Mouse (Mus musculus) testis, adult 2 months (tissue): ENCODE results near the gene Magi2.

Source experiments
- CTCF ChIP-seq: fragments of 200-500 bp; IDR thresholded peaks from 2 replicates; pipeline ENCODE4 v1.5.1; 2012; ENCODE audit warnings: low read depth, mild to moderate bottlenecking, inconsistent platforms, low read length, moderate library complexity; ENCODE audit not compliant: control insufficient read depth, insufficient read depth, insufficient replicate concordance
- POLR2A ChIP-seq: fragments of 200-500 bp; IDR thresholded peaks from 2 replicates; pipeline ENCODE4 v1.6.1; 2012; ENCODE audit warnings: low read depth, mild to moderate bottlenecking, inconsistent platforms, low read length, moderate library complexity; ENCODE audit not compliant: control insufficient read depth

DNA sequence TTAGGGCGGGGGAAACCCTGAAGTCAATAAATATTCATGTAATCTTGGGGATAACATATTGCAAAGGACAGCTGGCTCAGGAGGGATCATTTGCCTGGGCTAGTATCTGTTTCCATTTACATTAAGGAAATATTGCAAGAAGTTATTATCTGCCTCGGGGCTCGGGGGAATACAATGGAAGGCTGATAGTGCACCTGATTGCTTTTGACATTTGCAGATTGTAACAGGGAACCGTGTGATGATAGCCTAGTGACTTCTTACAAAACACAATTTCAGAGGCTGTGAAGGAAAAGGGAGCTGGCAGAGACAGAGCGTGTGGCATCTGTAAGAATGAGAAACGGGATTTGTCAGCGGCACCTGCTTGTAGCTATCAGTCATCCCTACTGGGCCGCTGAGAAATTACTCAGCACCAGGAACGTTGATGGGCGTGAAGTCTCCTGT is 1356.2 kb downstream of the Magi2 start:
- TF ChIP-seq POLR2A = no peak
- no peak for TF ChIP-seq CTCF
